Mouse (Mus musculus) kidney, adult 2 months (tissue): ENCODE results near the gene Slit3.

Source experiments
- CTCF ChIP-seq: fragments of 200-500 bp; conservative IDR thresholded peaks from 2 replicates; pipeline ENCODE4 v1.5.1; 2011; ENCODE audit warnings: low read depth, mild to moderate bottlenecking, control low read depth, low read length, moderate library complexity, mixed read lengths; ENCODE audit not compliant: insufficient read depth, insufficient read length
- POLR2A ChIP-seq: fragments of 200-500 bp; IDR thresholded peaks from one replicate; pipeline ENCODE4 v1.6.1; 2011; ENCODE audit warnings: low read depth, low read length, control low read depth

DNA sequence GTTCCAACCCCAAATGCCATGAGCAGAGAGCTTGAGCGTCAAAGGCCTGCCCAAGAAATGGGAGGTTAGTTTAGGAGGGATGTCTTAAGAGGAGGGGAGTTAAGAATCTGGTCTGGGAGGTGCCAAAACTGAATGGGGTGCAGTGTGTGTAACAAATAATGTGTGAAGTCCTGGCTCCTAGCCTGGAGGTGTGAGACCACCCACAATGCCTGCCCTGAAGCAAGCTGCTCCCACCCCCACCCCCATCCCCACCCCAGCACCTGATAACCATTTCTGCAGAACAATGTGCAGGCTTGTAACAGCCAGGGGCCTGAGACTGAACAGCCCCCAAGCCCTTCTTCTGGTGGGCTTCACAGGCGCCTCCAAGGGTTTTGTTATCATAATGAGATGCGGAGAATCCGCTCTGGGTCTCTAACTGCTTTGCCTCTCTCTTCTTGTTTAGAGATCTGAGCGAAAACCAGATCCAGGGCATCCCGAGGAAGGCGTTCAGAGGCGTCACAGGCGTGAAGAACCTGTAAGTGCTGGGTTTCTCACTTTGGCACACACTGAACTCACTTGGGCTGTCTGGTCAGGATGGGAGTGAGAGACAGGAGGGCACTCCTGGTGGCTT is 386.9 kb downstream of the Slit3 start:
- TF ChIP-seq CTCF (no peak), POLR2A (no peak)
